Mouse (Mus musculus): ENCODE data around the gene Batf2.

DNA sequence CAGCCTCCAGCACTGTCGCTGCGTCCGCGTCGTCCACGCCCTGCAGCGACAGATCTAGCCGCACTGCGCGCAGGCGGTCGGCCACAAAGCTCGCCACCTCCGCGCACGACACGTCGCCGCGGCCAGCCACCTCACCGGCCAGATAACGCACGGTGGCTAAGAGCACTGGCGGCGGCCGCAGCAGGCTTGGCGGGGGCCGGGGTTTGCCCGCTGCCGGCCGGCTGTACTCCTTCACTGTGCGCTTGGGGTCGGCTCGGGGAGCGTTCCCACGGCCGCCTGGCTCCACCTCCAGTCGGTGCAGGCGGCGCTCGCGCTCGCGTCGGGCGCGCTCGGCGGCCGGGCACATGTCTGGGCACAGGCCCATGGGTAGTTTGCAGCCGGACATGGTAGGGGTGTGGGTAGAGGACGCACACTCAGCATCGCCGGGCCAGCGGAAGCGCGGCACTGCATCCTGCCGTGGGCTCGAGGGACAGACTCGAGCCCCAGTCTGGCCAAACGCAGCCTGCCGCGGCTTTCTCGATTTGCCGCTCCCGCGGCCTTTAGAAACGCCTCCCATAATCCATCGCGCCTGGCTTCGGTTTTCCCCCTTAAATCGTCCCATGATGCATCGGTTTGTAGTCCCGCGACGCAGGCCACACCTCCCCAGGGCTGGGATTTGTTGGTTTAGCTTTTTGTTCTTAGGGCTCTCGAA is 22.7 kb upstream of the Batf2 start, which contains the start of gene Sac3d1:
- TF ChIP-seq CTCF (IDR thresholded peaks at IDR 0.05; ENCODE audit: low read depth) (peak; percentile 18; the same call in 1 of the 2 replicates), EP300 (IDR thresholded peaks at IDR 0.05; ENCODE audit: low read depth) (no peak)

Measured in liver, embryonic 14.5 days (tissue).